Mouse (Mus musculus) midbrain, postnatal 0 days (tissue): Measurements from ENCODE around the gene Asb6. TPM values are rescaled to one million over a fixed set of nuclear protein-coding genes. Genes with fewer than 3 reads are reported as not detected.

Experiments
- ATAC-seq: fragments of 200-750 bp; cut with Nextera tagmentation; 2 replicates; pipeline ENCODE4 v1.8.0; 2017; ENCODE audit warnings: moderate number of reproducible peaks, mild to moderate bottlenecking, moderate TSS enrichment, moderate library complexity; ENCODE audit not compliant: low FRiP score
- DNase-seq: peaks from one replicate; pipeline ENCODE4 v3.0.0-alpha.2; 2015; ENCODE audit warnings: low spot score
- H3K27ac ChIP-seq: fragments of 300-500 bp; sonication (generic); 2 replicates; pipeline ENCODE4 v1.5.1; 2014; ENCODE audit warnings: low read depth, mild to moderate bottlenecking, low read length, mixed read lengths
- H3K27me3 ChIP-seq: fragments of 300-500 bp; sonication (generic); 2 replicates; pipeline ENCODE4 v1.6.1; 2014; ENCODE audit warnings: low read length, control low read depth, mixed read lengths; ENCODE audit not compliant: insufficient read depth
- H3K36me3 ChIP-seq: fragments of 300-500 bp; sonication (generic); 2 replicates; pipeline ENCODE4 v1.6.1; 2014; ENCODE audit warnings: low read length, control low read depth, mixed read lengths; ENCODE audit not compliant: insufficient read depth
- H3K4me1 ChIP-seq: fragments of 300-500 bp; sonication (generic); 2 replicates; pipeline ENCODE4 v1.6.1; 2014; ENCODE audit warnings: mild to moderate bottlenecking, control low read depth, antibody characterized with exemption, low read length, mixed read lengths; ENCODE audit not compliant: insufficient read depth
- H3K4me2 ChIP-seq: fragments of 300-500 bp; sonication (generic); 2 replicates; pipeline ENCODE4 v1.6.1; 2014; ENCODE audit warnings: low read depth, mild to moderate bottlenecking, low read length, mixed read lengths; ENCODE audit not compliant: poor library complexity, severe bottlenecking
- H3K4me3 ChIP-seq: fragments of 300-500 bp; sonication (generic); 2 replicates; pipeline ENCODE4 v1.5.1; 2014; ENCODE audit warnings: low read depth, mild to moderate bottlenecking, low read length, moderate library complexity
- H3K9ac ChIP-seq: fragments of 300-500 bp; sonication (generic); replicated peaks from 2 replicates; pipeline ENCODE4 v1.6.1; 2014; ENCODE audit warnings: mild to moderate bottlenecking, low read length, moderate library complexity, mixed read lengths; ENCODE audit not compliant: poor library complexity, severe bottlenecking
- H3K9me3 ChIP-seq: fragments of 300-500 bp; sonication (generic); 2 replicates; pipeline ENCODE4 v1.6.1; 2016; ENCODE audit warnings: low read length, control low read depth
- CTCF ChIP-seq: IDR thresholded peaks from 2 replicates; pipeline ENCODE4 v1.5.1; 2016; ENCODE audit warnings: antibody characterized with exemption, mild to moderate bottlenecking
- WGBS: fragments of 180-500 bp; shearing (Covaris S2); extraction: QIAGEN DNeasy Blood & Tissue Kit; methylation state at CpG from one replicate; pipeline ENCODE4 v1.1.7; 2014; 5-methylcytosine and 5-hydroxymethylcytosine counted together
- polyA plus RNA-seq: library from polyadenylated mRNA; unstranded; fragments of >200 nt; fragmentation: Nextera tagmentation; extraction: Ambion mirVana; gene quantifications from 2 replicates; pipeline ENCODE4 v1.2.1, GENCODE M21; 2015
- total RNA-seq: library from RNA; depleted of rRNA; stranded (reverse); fragments of >200 nt; gene quantifications from 2 replicates; pipeline ENCODE4 v1.2.3, GENCODE M21; 2014

The Asb6 gene
- total and polyA plus RNA-seq, 2 experiments from 2014 or later, result 36.1 to 40.7 TPM

DNA sequence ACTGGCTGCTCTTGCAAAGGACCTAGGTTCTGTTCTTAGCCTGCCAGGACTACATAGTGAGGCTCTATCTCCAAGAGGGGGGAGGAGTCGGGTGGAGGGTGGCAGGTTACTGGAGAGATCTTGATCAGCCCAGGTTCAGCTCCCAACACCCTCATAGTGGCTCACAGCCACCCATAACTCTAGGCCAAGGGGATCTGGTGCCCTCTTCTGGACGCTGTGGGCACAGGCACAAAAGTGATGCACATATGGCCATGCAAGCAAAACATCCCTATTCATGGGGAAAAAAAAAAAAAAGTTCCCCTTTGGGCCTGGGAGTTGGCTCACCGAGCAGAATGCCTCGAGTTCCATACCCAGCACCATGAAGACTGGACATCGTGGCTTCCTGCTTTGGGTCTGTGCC is 818 bp downstream of the Asb6 start:
- no peak for DNase-seq
- 34% methylated on average over 5 of the region's 5 CpGs for WGBS
- peak; percentile 62 for TF ChIP-seq CTCF

DNA sequence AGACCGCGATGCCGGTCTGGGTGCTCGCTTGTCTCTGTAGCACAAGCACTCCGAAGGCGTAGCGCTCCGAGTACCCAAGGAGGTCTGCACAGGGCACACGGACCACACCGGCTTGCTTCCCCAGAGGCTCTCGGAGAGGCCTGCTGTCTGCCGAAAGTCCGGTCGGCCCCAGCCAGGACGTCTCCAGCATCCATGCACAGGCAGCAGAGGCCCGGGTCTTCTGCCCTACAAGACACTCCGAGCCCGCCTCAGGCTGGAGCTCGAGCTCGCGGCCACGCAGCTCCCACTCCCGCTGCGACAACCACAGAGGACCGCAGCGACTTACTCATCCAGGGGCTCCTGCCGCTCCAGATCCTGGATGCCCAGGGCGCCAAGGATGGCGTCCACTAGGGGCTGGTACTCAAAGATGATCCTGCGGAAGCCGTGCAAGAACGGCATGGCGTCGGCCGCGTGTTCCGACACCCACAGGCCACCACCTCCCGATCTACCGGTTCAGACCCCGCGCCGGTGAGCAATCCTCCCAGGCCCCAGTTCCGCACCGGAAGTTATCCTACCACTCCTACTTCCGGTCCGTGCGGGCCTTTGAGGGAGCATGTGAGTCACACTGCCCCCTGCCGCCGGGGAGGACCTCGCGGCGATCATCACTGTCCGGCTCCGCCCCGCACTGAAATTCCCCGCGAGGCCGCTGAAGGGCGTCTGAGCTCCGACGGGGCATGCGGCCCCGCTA is 2.2 kb downstream of the Asb6 start:
- TF ChIP-seq CTCF, result peak; percentile 95
- Histone ChIP-seq H3K4me1 (peaks cover 12% of the 10 kb centered on the region), H3K4me3 (peak overlapping the region; percentile 96), H3K9me3 (no peaks in the 10 kb centered on the region), H3K27me3 (no peaks in the 10 kb centered on the region), H3K27ac (peak overlapping the region; percentile 76), H3K36me3 (peaks cover 33% of the 10 kb centered on the region), H3K4me2 (peak overlapping the region; percentile 94), H3K9ac (peak overlapping the region; percentile 93)
- under 1% methylated on average over 63 of the region's 63 CpGs for WGBS
- ATAC-seq (peak; percentile 91), DNase-seq (peak; percentile 95)

More for the DNA sequence above, 818 bp downstream of the Asb6 start:
- Histone ChIP-seq H3K4me1 (peaks cover 12% of the 10 kb centered on the region), H3K36me3 (peaks cover 19% of the 10 kb centered on the region), H3K9me3 (no peaks in the 10 kb centered on the region), H3K27ac (no peak overlapping the region), H3K4me2 (no peak overlapping the region), H3K9ac (no peak overlapping the region), H3K4me3 (no peak overlapping the region), H3K27me3 (no peaks in the 10 kb centered on the region)
- ATAC-seq, result no peak

DNA sequence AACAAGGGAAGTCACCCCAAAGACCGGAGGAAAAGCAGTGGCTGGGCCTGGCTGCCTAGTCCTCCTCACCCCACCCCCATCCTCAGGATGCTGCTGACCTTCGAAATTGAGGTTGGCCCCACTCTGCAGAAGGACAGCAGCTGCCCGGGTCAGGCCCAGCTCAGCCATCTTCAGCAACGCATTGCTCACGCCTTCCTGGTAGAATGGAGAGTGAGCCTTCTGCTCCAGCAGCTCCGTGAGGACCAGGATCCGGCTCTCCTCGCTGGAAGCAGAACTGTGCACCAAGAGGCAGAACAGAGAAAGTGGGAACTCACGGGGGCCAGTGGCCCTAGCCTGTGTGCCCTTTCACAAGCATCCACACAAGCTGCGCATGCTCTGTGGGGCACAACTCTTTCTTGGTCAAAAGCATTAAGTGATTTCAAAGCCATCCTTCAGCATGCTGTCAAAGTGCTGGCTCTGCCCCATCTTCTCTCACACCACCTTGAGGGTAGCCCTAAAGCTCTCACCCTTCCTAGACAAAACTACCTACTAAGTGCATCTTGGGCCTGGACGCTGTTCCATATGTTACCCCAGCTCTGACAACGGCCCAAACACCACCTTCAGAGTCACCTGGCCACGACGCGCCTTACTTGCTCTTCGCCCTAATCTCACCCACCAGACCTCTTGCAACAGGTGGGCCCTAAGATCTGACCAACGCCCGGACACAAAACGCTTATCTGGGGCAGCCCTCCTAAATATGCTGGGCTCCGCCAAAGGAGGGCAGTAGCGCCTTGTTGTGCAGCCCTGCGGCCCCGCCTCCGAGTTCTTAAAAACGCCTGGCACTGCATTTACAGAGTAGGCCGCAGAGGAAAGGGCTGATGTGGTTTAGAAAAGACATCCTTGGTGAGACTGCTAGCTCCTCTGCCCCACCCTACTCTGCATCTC is 3.0 kb downstream of the Asb6 start:
- DNase-seq (peak; percentile 64), ATAC-seq (no peak)
- Histone ChIP-seq H3K9ac (peak overlapping the region; percentile 93), H3K27me3 (no peaks in the 10 kb centered on the region), H3K4me1 (peaks cover 12% of the 10 kb centered on the region), H3K27ac (peak overlapping the region; percentile 76), H3K4me2 (peak overlapping the region; percentile 94), H3K9me3 (no peaks in the 10 kb centered on the region), H3K4me3 (peak overlapping the region; percentile 96), H3K36me3 (peaks cover 41% of the 10 kb centered on the region)
- TF ChIP-seq CTCF, result peak; percentile 59
- WGBS, result 37% methylated on average over 26 of the region's 26 CpGs

DNA sequence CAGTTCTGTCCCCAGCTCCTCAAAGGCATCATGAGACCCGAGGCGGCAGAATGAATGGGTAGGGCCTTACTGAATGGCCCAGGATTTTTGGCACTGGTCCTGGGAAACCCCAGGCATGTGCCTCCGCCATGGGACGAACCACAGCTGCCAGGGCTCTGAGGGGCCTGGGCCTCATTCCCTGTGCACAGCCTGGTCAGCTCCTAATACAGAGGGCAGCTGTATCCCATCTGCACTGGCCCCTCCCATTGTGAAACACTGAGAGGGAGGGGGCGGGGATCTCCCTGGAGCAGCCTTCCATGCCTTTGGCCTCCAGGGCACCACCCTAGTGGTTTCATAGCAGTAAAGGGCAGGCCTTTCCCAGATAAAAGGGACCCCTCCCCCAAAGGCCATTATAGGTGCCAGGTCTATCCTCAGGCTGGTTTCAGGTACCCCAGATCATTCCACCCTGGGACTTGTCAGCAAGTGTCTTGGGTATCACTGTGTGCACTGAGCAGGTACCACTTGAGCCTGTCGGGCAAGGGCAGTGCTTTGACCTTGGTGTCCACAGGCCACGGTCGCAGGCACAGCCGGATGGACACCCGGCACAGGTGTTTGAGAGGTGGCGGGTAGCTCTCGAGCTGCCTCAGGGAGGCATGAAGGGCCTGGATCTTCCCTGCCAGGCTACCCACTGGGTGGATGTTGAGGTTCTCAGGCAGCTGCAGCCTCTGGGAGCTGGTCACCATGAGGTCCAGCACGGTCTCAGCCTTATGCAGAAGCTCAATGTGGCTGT is 6.6 kb downstream of the Asb6 start:
- ATAC-seq (peak; percentile 27), DNase-seq (peak; percentile 78)
- Histone ChIP-seq H3K9me3 (no peaks in the 10 kb centered on the region), H3K27ac (0 out of 2 replicates have a peak overlapping the region, but pooled peaks have one; percentile 7), H3K27me3 (no peaks in the 10 kb centered on the region), H3K9ac (no peak overlapping the region), H3K4me1 (peaks cover 12% of the 10 kb centered on the region), H3K36me3 (peaks cover 62% of the 10 kb centered on the region), H3K4me2 (no peak overlapping the region), H3K4me3 (no peak overlapping the region)
- WGBS, result 72% methylated on average over 13 of the region's 13 CpGs
- TF ChIP-seq CTCF, result no peak

DNA sequence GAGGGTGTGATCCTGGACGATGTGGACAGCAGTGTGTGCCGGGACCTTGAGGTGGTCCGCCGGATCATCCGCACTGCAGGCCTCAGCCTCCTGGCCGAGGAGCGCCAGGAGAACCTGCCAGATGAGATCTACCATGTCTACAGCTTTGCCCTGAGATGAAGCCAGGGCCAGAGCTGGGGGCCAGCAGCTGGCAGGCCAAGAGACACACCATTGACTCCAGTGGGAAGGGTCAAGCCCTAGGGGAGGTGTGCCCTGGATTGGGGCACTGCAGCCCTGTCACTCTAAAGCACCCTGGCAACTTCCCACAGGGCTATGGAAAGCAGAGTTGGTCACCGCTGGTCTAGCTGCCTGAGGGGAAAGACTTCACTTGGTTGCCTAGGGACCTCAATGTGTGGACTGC is 7.7 kb downstream of the Asb6 start:
- TF ChIP-seq CTCF, result no peak
- Histone ChIP-seq H3K4me3 (no peak overlapping the region), H3K36me3 (peaks cover 62% of the 10 kb centered on the region), H3K4me2 (no peak overlapping the region), H3K9ac (no peak overlapping the region), H3K27me3 (no peaks in the 10 kb centered on the region), H3K9me3 (no peaks in the 10 kb centered on the region), H3K4me1 (peaks cover 12% of the 10 kb centered on the region), H3K27ac (no peak overlapping the region)
- WGBS, result 91% methylated on average over 8 of the region's 8 CpGs
- DNase-seq (no peak), ATAC-seq (no peak)
